Mouse (Mus musculus) liver, postnatal 0 days (tissue): Measurements from ENCODE around the gene Sdk1.

Experiments used
- CTCF ChIP-seq: sonication (generic); IDR thresholded peaks from 2 replicates; pipeline ENCODE4 v1.5.1; 2016; ENCODE audit warnings: antibody characterized with exemption, low read depth
- EP300 ChIP-seq: IDR thresholded peaks from 2 replicates; pipeline ENCODE4 v1.6.1; 2016; ENCODE audit warnings: antibody characterized with exemption, low read depth, mild to moderate bottlenecking

GRCm38 (mm10) chr5:142080661-142081060, 839.4 kb downstream of the Sdk1 start:
- TF ChIP-seq EP300 (no peak), CTCF (peak; percentile 22)
